Mouse (Mus musculus) limb, embryonic 14.5 days (tissue): ENCODE data around the gene Dbx1. TPM values are rescaled to one million over a fixed set of nuclear protein-coding genes. Genes with fewer than 3 reads are reported as not detected.

Experiments used
- ATAC-seq: fragments of 200-750 bp; cut with Nextera tagmentation; 2 replicates; pipeline ENCODE4 v1.8.0; 2017; ENCODE audit warnings: low read depth, moderate number of reproducible peaks, moderate TSS enrichment; ENCODE audit not compliant: low FRiP score
- DNase-seq: peaks from one replicate; pipeline ENCODE4 v3.0.0-alpha.2; 2015; ENCODE audit warnings: low spot score
- H3K27ac ChIP-seq: fragments of 300-500 bp; sonication (generic); replicated peaks from 2 replicates; pipeline ENCODE4 v1.5.1; 2014; ENCODE audit warnings: low read depth, mild to moderate bottlenecking, low read length, moderate library complexity, mixed read lengths
- H3K27me3 ChIP-seq: fragments of 300-500 bp; sonication (generic); 2 replicates; pipeline ENCODE4 v1.6.1; 2014; ENCODE audit warnings: low read length, mixed read lengths; ENCODE audit not compliant: control insufficient read depth, insufficient read depth
- H3K36me3 ChIP-seq: fragments of 300-500 bp; sonication (generic); 2 replicates; pipeline ENCODE4 v1.6.1; 2014; ENCODE audit warnings: mild to moderate bottlenecking, low read length, moderate library complexity, mixed read lengths; ENCODE audit not compliant: control insufficient read depth, insufficient read depth
- H3K4me1 ChIP-seq: fragments of 300-500 bp; sonication (generic); 2 replicates; pipeline ENCODE4 v1.6.1; 2014; ENCODE audit warnings: antibody characterized with exemption, low read length, mixed read lengths; ENCODE audit not compliant: control insufficient read depth, insufficient read depth
- H3K4me2 ChIP-seq: fragments of 300-500 bp; sonication (generic); replicated peaks from 2 replicates; pipeline ENCODE4 v1.6.1; 2014; ENCODE audit warnings: low read depth, mild to moderate bottlenecking, low read length, moderate library complexity; ENCODE audit not compliant: severe bottlenecking
- H3K4me3 ChIP-seq: fragments of 300-500 bp; sonication (generic); replicated peaks from 2 replicates; pipeline ENCODE4 v1.5.1; 2014; ENCODE audit warnings: low read length
- H3K9ac ChIP-seq: fragments of 300-500 bp; sonication (generic); 2 replicates; pipeline ENCODE4 v1.6.1; 2014; ENCODE audit warnings: mild to moderate bottlenecking, low read depth, low read length, moderate library complexity; ENCODE audit not compliant: severe bottlenecking
- H3K9me3 ChIP-seq: fragments of 300-500 bp; sonication (generic); 2 replicates; pipeline ENCODE4 v1.6.1; 2016; ENCODE audit warnings: low read length; ENCODE audit not compliant: control insufficient read depth
- POLR2A ChIP-seq: fragments of 200-500 bp; IDR thresholded peaks from 2 replicates; pipeline ENCODE4 v1.8.0; 2012; ENCODE audit warnings: inconsistent platforms, mild to moderate bottlenecking, moderate library complexity, borderline replicate concordance; ENCODE audit not compliant: insufficient read depth, insufficient read length; ENCODE audit errors: extremely low read depth
- WGBS: fragments of 180-500 bp; shearing (Covaris S2); extraction: QIAGEN DNeasy Blood & Tissue Kit; methylation state at CpG from one replicate; pipeline ENCODE4 v1.1.7; 2014; 5-methylcytosine and 5-hydroxymethylcytosine counted together
- polyA plus RNA-seq, 2 experiments: library from polyadenylated mRNA; depleted of rRNA in 1 of 2; stranded (reverse) in 1 of 2; unstranded in 1 of 2; fragments of >200 nt; fragmentation: Nextera tagmentation in 1 of 2; extraction: Ambion mirVana in 1 of 2; gene quantifications; 2 replicates each; pipeline versions ENCODE4 v1.2.1 to v1.2.3; 2012 to 2014

Dbx1 gene
- polyA plus RNA-seq, 2 experiments: 3.4 to 4.3 TPM

GRCm38 (mm10) chr7:49589635-49590034, 47.0 kb downstream of the Dbx1 start:
- no peaks in the 10 kb centered on the region for H3K4me1 ChIP-seq
- TF ChIP-seq POLR2A: no peak
- H3K27me3 ChIP-seq: no peaks in the 10 kb centered on the region
- no peak overlapping the region for H3K27ac ChIP-seq
- ATAC-seq (no peak), DNase-seq (no peak)
- H3K9me3 ChIP-seq: no peaks in the 10 kb centered on the region
- WGBS: 75% methylated on average over 8 of the region's 8 CpGs
- no peak overlapping the region for H3K9ac ChIP-seq
- peaks cover 49% of the 10 kb centered on the region for H3K36me3 ChIP-seq
- no peak overlapping the region for H3K4me3 ChIP-seq
- H3K4me2 ChIP-seq: no peak overlapping the region

DNA sequence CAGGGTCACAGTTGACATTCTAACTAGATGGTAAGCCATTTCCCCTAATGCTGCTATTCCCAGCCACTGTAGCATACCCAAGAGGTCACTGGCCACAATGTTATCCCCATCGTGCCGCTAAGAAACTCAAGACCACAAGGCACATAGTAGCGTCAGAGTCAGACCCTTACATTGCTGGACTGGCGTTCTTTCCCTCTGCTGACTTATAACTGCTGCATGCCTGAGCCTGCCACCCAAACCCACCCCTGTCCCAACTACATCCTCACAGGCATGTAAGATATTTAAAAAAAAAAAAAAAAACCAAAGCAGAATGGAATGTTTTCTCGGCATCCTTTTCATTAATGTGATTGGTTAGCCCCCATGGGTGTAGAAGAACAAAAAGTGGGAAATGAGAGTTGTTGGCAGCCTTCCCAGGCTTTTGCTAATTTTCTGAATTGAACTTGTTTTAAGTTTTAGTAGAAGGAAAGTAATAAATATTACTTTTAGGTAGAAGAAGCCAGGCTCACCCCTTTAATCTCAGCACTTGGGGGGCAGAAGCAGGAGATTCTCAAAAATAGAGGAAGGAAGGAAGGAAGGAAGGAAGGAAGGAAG, 50.0 kb downstream of the Dbx1 start:
- ATAC-seq (no peak), DNase-seq (peak; percentile 82)
- TF ChIP-seq POLR2A: no peak
- no peaks in the 10 kb centered on the region for H3K27me3 ChIP-seq
- no peaks in the 10 kb centered on the region for H3K4me1 ChIP-seq
- WGBS: 56% methylated on average over 5 of the region's 5 CpGs
- no peak overlapping the region for H3K9ac ChIP-seq
- H3K36me3 ChIP-seq: peaks cover 54% of the 10 kb centered on the region
- no peak overlapping the region for H3K27ac ChIP-seq
- H3K4me3 ChIP-seq: no peak overlapping the region
- H3K4me2 ChIP-seq: no peak overlapping the region
- H3K9me3 ChIP-seq: no peaks in the 10 kb centered on the region

- WGBS: 95% methylated on average over 6 of the region's 6 CpGs
- H3K4me1 ChIP-seq: no peaks in the 10 kb centered on the region
- DNase-seq (no peak), ATAC-seq (no peak)
- no peak overlapping the region for H3K4me3 ChIP-seq
- H3K9ac ChIP-seq: no peak overlapping the region
- H3K27ac ChIP-seq: no peak overlapping the region
- no peaks in the 10 kb centered on the region for H3K27me3 ChIP-seq
- H3K9me3 ChIP-seq: no peaks in the 10 kb centered on the region
- no peak for TF ChIP-seq POLR2A
- no peak overlapping the region for H3K4me2 ChIP-seq
- peaks cover 44% of the 10 kb centered on the region for H3K36me3 ChIP-seq
Measured at GRCm38 (mm10) chr7:49583176-49583575, 53.5 kb downstream of the Dbx1 start.

DNA sequence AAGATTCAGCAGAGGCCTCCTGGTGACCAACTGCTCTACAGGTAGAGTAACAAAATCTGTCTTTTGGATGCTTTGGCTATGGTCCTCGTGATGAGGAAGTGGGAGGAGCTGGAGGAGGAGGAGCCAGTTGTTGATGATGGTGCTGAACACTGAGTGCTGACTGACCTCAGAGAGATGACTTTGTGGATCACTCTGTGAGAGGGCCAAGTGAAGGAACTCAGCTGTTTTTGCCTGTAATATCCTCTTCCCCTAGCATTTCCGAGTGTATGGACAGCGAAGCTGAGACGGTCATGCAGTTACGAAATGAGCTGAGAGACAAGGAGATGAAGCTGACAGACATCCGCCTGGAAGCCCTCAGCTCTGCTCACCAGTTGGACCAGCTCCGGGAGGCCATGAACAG, 54.1 kb downstream of the Dbx1 start:
- no peak overlapping the region for H3K27ac ChIP-seq
- no peak for DNase-seq
- H3K4me1 ChIP-seq: no peaks in the 10 kb centered on the region
- WGBS: 72% methylated on average over 7 of the region's 7 CpGs
- no peak overlapping the region for H3K4me3 ChIP-seq
- H3K4me2 ChIP-seq: no peak overlapping the region
- no peaks in the 10 kb centered on the region for H3K27me3 ChIP-seq
- H3K9ac ChIP-seq: no peak overlapping the region
- TF ChIP-seq POLR2A: no peak
- H3K36me3 ChIP-seq: peaks cover 44% of the 10 kb centered on the region
- ATAC-seq: no peak
- no peaks in the 10 kb centered on the region for H3K9me3 ChIP-seq

DNA sequence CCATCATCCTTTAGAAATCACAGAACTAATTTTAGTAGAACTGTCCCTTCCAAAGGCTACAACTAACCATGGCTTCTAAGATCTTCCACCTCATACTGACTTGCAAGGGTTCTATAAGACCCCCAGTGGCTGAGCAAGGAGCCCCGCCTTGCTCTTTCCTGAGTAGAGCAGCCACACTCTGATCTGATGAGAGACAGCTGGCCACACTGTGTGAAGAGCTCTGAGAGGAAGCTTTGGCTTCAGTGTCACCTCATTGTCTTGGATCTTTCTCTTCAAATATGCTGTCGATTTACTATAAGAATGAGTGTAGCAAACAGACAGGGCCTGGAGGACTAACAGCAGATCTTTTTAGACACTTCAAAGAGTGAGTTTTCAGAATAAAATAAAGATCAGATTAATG, 54.7 kb downstream of the Dbx1 start:
- TF ChIP-seq POLR2A: no peak
- Histone ChIP-seq H3K27me3 (no peaks in the 10 kb centered on the region), H3K4me3 (no peak overlapping the region), H3K36me3 (peaks cover 46% of the 10 kb centered on the region), H3K27ac (no peak overlapping the region), H3K4me1 (no peaks in the 10 kb centered on the region), H3K4me2 (no peak overlapping the region), H3K9ac (no peak overlapping the region), H3K9me3 (no peaks in the 10 kb centered on the region)
- no peak for ATAC-seq
- no peak for DNase-seq
- 83% methylated on average over 2 of the region's 2 CpGs for WGBS

Other genes starting within 250 kb of the Dbx1 start
- gene Htatip2, start 122.3 kb upstream of the Dbx1 start, polyA plus RNA-seq (2012; rRNA removed): 3.1 and 5.4 TPM in 2 replicates
- 8.1 and 10.3 TPM in 2 replicates for gene Htatip2, start 122.3 kb upstream of the Dbx1 start, polyA plus RNA-seq (2014; fragmentation: Nextera tagmentation; extraction: Ambion mirVana)
- 35.6 and 37.4 TPM in 2 replicates for gene Prmt3, start 141.5 kb upstream of the Dbx1 start, polyA plus RNA-seq (2012; rRNA removed)
- gene Prmt3, start 141.5 kb upstream of the Dbx1 start, polyA plus RNA-seq (2014; fragmentation: Nextera tagmentation; extraction: Ambion mirVana): 50.4 and 50.8 TPM in 2 replicates